Mouse (Mus musculus) intestine, embryonic 14.5 days (tissue): Measurements from ENCODE around the gene Hils1. TPM values are rescaled to one million over a fixed set of nuclear protein-coding genes. Genes with fewer than 3 reads are reported as not detected.

ENCODE experiments used
- ATAC-seq: fragments of 200-750 bp; cut with Nextera tagmentation; replicated peaks from 2 replicates; pipeline ENCODE4 v1.8.0; 2017; ENCODE audit warnings: low read depth, moderate number of reproducible peaks, moderate TSS enrichment, moderate library complexity; ENCODE audit not compliant: low FRiP score, low TSS enrichment
- DNase-seq: peaks from one replicate; pipeline ENCODE4 v3.0.0-alpha.2; 2018; ENCODE audit warnings: low spot score
- H3K27ac ChIP-seq: fragments of 300-500 bp; sonication (generic); 2 replicates; pipeline ENCODE4 v1.5.1; 2014; ENCODE audit warnings: low read depth, mild to moderate bottlenecking, control low read depth
- H3K27me3 ChIP-seq: fragments of 300-500 bp; sonication (generic); replicated peaks from 2 replicates; pipeline ENCODE4 v1.6.1; 2014; ENCODE audit warnings: low read length, control low read depth; ENCODE audit not compliant: control insufficient read depth, insufficient read depth
- H3K36me3 ChIP-seq: fragments of 300-500 bp; sonication (generic); 2 replicates; pipeline ENCODE4 v1.6.1; 2014; ENCODE audit warnings: low read length, control low read depth; ENCODE audit not compliant: control insufficient read depth, insufficient read depth
- H3K4me1 ChIP-seq: fragments of 300-500 bp; sonication (generic); replicated peaks from 2 replicates; pipeline ENCODE4 v1.6.1; 2014; ENCODE audit warnings: low read length, control low read depth, mixed read lengths; ENCODE audit not compliant: control insufficient read depth, insufficient read depth
- H3K4me2 ChIP-seq: fragments of 300-500 bp; sonication (generic); 2 replicates; pipeline ENCODE4 v1.6.1; 2014; ENCODE audit warnings: low read length
- H3K4me3 ChIP-seq: fragments of 300-500 bp; sonication (generic); 2 replicates; pipeline ENCODE4 v1.5.1; 2014; ENCODE audit warnings: low read depth, low read length, control low read depth, mixed read lengths
- H3K9ac ChIP-seq: fragments of 300-500 bp; sonication (generic); 2 replicates; pipeline ENCODE4 v1.6.1; 2014; ENCODE audit warnings: mild to moderate bottlenecking, low read length
- H3K9me3 ChIP-seq: fragments of 300-500 bp; sonication (generic); 2 replicates; pipeline ENCODE4 v1.6.1; 2016; ENCODE audit warnings: low read length, control low read depth; ENCODE audit not compliant: control insufficient read depth
- WGBS: fragments of 180-500 bp; shearing (Covaris S2); extraction: QIAGEN DNeasy Blood & Tissue Kit; methylation state at CpG from one replicate; pipeline ENCODE4 v1.1.7; 2014; 5-methylcytosine and 5-hydroxymethylcytosine counted together
- polyA plus RNA-seq: library from polyadenylated mRNA; unstranded; fragments of >200 nt; fragmentation: Nextera tagmentation; extraction: Ambion mirVana; gene quantifications from 2 replicates; pipeline ENCODE4 v1.2.1, GENCODE M21; 2014

The Hils1 gene
- polyA plus RNA-seq, 1 experiment from 2014 or later: not detected

DNA sequence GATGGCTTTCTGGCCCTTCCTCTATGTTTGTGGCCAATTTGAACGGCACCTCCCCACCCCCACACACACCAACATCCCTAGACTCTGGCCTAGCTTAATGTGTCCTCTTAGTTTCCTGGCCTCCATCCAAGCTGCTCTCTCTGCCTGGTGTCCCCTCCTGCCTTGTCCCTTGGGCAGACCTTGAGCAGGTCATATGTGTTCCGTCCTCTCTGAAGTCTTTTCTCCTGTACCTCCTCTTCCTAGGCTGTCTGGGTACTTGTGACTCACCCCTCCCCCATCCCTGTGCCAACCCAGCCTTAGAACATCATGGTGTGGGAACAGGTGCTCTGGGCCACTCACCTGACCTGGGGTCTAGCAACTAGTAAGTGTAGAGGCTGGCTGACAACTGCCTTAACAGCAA, 7.6 kb downstream of the Hils1 start:
- DNase-seq (no peak), ATAC-seq (no peak)
- Histone ChIP-seq H3K4me2 (no peak overlapping the region), H3K4me3 (no peak overlapping the region), H3K36me3 (no peaks in the 10 kb centered on the region), H3K27ac (no peak overlapping the region), H3K9me3 (no peaks in the 10 kb centered on the region), H3K9ac (no peak overlapping the region), H3K27me3 (no peaks in the 10 kb centered on the region), H3K4me1 (peaks cover 4% of the 10 kb centered on the region; the same call in 1 of the 2 replicates)
- 82% methylated on average over 2 of the region's 2 CpGs for WGBS

DNA sequence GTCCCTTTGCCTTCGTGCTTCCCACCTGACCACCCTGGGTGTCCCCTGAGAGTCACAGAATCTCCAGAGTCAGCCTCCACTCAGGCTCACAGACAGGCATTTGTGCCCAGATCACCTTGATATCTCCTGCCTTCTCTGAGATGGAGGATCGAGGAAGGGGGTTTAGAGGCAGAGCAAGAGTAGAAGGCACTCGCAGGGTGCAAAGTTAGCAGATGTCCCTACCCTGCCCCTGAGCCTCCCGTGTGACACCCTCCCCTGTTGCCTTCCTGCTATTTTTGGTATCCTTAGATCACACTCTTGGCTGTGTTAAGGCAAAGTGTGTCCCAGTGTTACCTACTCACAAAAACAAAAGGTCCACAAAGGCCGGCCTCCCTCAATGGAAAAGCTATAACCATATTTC, 8.8 kb downstream of the Hils1 start, which contains the start of gene Sgca:
Sgca (minus strand) TSS at position 129 of the 400 bp plus-strand sequence.
- H3K9ac ChIP-seq: no peak within 1 kb of the TSS
- ATAC-seq (no peak), DNase-seq (no peak)
- H3K4me2 ChIP-seq: no peak within 1 kb of the TSS
- H3K4me3 ChIP-seq: no peak within 1 kb of the TSS
- no peaks in the 10 kb centered on the region for H3K27me3 ChIP-seq
- H3K4me1 ChIP-seq: peaks cover 4% of the 10 kb centered on the region; the same call in 1 of the 2 replicates
- no peaks in the 10 kb centered on the region for H3K9me3 ChIP-seq
- H3K36me3 ChIP-seq: no peaks in the 10 kb centered on the region
- 70% methylated on average over 5 of the region's 5 CpGs for WGBS
- no peak within 1 kb of the TSS for H3K27ac ChIP-seq

DNA sequence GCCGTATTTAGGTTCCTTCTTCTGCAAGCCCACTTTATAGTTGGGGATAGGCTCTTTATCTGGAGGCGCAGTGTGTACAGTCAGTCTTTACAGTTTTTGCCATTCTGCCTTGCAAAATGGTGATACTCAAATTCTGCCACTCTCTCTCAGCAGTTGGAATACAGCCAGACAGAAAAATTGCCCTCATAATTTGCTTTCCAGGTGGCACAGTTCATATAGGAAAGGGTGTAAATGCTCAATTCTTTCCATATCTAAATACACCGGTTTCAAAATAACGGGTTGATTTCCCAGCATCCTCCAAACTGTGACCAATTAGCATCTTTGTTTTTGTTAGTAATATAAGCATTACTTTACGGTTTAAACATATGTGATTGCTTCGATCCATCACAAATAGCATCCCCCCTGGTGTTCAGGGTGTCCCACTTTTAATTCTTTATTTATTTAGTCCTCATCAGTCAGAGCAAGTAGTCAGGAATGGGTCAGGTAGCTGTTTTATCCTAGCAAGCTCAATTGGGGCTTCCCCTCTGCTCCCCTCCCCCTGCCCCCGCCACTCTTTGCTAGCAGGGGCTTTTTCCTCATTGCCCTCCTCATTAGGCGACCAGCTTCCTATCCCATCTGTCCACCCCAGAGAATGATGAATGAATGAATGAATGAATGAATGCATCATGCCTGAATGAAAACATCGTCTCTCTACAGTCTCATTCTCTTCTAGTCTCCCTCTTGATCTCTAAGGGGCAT, 11.0 kb downstream of the Hils1 start:
- DNase-seq: no peak
- Histone ChIP-seq H3K9me3 (no peaks in the 10 kb centered on the region), H3K27me3 (no peaks in the 10 kb centered on the region), H3K36me3 (no peaks in the 10 kb centered on the region), H3K4me2 (peak overlapping the region; percentile 52), H3K9ac (no peak overlapping the region), H3K27ac (no peak overlapping the region), H3K4me3 (no peak overlapping the region), H3K4me1 (peaks cover 4% of the 10 kb centered on the region; the same call in 1 of the 2 replicates)
- no peak for ATAC-seq
- 44% methylated on average over 9 of the region's 9 CpGs for WGBS

DNA sequence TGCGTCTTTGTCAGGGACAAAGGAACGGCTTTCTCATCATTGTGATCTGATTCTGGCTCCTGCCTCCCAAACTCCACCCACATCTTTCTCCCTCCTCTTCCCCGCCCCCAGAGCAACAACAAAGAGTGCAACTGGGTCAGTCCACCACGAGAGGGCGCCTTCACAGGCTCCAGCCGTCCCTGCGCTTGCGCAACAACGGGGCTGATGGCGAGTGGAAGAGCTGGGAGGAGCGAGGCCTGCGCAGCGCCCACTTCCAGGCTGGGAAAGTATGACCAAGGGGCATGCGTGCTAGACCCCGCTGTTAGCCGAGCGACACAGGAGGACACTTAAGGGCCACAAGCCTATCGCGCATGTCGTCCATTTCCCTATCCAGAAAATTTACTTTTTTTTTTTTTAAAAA, 11.6 kb downstream of the Hils1 start:
- Histone ChIP-seq H3K9ac (no peak overlapping the region), H3K9me3 (no peaks in the 10 kb centered on the region), H3K27ac (no peak overlapping the region), H3K4me3 (peak overlapping the region; percentile 22), H3K4me2 (peak overlapping the region; percentile 52), H3K4me1 (peaks cover 4% of the 10 kb centered on the region; the same call in 1 of the 2 replicates), H3K36me3 (no peaks in the 10 kb centered on the region), H3K27me3 (no peaks in the 10 kb centered on the region)
- WGBS: 1% methylated on average over 20 of the region's 20 CpGs
- peak; percentile 92 for ATAC-seq
- peak; percentile 96 for DNase-seq

DNA sequence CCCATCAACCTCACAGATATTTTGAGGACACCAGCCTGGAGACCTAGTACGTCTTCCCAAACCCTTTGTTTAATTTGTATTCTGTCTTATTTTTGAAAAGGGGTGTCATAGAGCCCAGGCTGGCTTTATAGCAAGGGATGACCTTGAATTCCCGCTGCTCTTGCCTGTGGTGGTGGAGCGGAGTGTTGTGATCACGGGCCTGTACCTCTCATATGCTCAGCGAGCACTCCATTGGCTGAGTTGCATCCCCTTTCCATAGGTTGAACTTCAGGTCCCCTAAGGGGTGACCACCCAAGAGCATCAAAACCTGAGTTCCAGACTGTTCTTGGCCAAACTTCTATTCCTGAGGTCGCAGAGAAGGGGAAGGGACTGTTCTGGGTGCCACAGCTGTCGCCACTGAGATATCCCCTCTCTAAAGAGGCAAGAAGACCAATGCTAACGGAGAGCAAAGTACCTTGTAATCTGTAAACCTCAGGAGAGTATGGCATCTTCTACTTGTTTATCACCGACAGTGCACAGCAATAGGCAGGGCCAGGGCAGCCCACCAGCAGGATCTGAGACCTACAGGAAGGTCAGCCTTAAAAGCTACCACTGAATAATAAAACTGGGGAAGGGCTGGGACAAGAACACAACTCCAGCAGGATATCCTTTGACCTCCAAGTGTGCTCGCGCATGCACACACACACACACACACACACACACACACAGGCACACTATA, 12.2 kb downstream of the Hils1 start:
- Histone ChIP-seq H3K9me3 (no peaks in the 10 kb centered on the region), H3K4me3 (0 out of 2 replicates have a peak overlapping the region, but pooled peaks have one; percentile 22), H3K36me3 (no peaks in the 10 kb centered on the region), H3K4me1 (peaks cover 4% of the 10 kb centered on the region; the same call in 1 of the 2 replicates), H3K27ac (no peak overlapping the region), H3K9ac (no peak overlapping the region), H3K4me2 (peak overlapping the region; percentile 52), H3K27me3 (no peaks in the 10 kb centered on the region)
- 0 out of 2 replicates have a peak, but pooled peaks have one; percentile 11 for ATAC-seq
- DNase-seq: no peak
- WGBS: 75% methylated on average over 11 of the region's 11 CpGs

DNA sequence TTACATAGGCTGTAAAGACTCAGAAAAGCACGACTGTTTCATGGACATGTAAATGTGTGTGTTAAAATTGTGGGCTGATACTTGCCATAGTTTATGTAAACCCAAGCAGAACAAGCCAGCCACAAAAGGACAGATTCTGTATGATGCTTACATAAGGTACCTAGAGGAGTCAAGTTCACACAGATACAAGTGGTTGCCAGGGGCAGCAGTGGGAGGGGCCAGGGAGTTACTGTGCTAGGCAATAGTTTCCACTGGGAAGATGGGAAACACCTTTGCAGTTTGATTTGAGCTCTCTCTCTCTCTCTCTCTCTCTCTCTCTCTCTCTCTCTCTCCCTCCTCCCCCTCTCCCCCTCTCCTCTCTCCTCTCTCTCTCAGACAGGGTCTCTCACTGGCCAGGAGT, 17.7 kb downstream of the Hils1 start:
- Histone ChIP-seq H3K36me3 (no peaks in the 10 kb centered on the region), H3K9me3 (no peaks in the 10 kb centered on the region), H3K4me3 (no peak overlapping the region), H3K9ac (no peak overlapping the region), H3K4me1 (peaks cover 21% of the 10 kb centered on the region), H3K4me2 (no peak overlapping the region), H3K27me3 (no peaks in the 10 kb centered on the region), H3K27ac (peak overlapping the region; percentile 30; the same call in 1 of the 2 replicates)
- DNase-seq (no peak), ATAC-seq (no peak)
- 19% methylated on average over 1 of the region's 1 CpGs for WGBS

DNA sequence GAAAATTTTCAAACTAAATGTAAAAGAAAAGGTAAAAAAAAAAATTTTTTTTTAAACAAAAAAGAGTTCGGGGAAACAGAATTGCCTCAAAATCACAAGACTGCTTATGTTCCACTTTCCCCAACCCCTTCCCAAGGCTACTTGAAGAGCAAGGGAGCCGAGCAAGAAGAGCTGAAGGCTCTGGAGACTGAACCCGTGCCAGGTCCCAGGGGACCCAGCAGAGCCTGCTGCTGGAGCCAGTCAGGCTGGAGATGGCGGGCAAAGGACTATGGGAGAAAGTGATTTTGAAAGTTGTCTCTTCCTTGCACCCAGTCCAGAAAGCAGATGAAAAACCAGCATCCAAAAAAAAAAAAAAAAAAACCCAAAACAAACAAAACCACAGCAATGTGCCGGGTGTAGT, 18.4 kb downstream of the Hils1 start:
- no peaks in the 10 kb centered on the region for H3K36me3 ChIP-seq
- H3K9ac ChIP-seq: no peak overlapping the region
- H3K4me2 ChIP-seq: no peak overlapping the region
- ATAC-seq: no peak
- 66% methylated on average over 5 of the region's 5 CpGs for WGBS
- H3K4me3 ChIP-seq: no peak overlapping the region
- no peaks in the 10 kb centered on the region for H3K27me3 ChIP-seq
- no peaks in the 10 kb centered on the region for H3K9me3 ChIP-seq
- H3K27ac ChIP-seq: no peak overlapping the region; the same call in 1 of the 2 replicates
- no peak for DNase-seq
- peaks cover 25% of the 10 kb centered on the region for H3K4me1 ChIP-seq

DNA sequence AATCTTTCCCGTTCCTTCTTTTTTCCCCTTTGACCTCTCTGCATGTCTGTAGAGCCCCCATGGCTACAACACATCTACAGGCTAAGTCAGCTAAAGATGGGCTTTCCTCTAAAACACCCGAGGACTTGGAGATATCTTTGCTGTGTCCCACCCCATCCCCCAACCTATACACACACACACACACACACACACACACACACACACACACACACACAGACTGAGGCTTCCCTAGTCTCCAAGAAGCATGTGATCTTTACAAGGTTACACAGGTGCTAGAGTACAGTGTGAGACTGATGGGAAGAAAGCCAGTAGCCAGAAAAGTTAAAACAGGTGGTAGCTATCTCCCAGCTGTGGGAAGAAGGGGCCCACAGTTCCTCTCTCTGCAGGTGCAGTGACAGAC, 19.0 kb downstream of the Hils1 start:
- no peak for ATAC-seq
- H3K36me3 ChIP-seq: no peaks in the 10 kb centered on the region
- peaks cover 25% of the 10 kb centered on the region for H3K4me1 ChIP-seq
- H3K9me3 ChIP-seq: no peaks in the 10 kb centered on the region
- no peak overlapping the region for H3K9ac ChIP-seq
- no peak overlapping the region for H3K4me2 ChIP-seq
- no peak for DNase-seq
- 63% methylated on average over 2 of the region's 2 CpGs for WGBS
- H3K4me3 ChIP-seq: no peak overlapping the region
- no peak overlapping the region for H3K27ac ChIP-seq
- H3K27me3 ChIP-seq: no peaks in the 10 kb centered on the region
